Mouse (Mus musculus) heart, adult 2 months (tissue): ENCODE data around the gene Vmn1r208.
"Not testable (repeated sequence)": the region's sequence is repeated elsewhere in the genome, so short reads cannot be mapped to it uniquely, and the experiment has no call there.

ENCODE experiments used
- CTCF ChIP-seq: fragments of 200-600 bp; IDR thresholded peaks from 2 replicates; pipeline ENCODE4 v1.8.1; 2022; ENCODE audit warnings: antibody characterized with exemption, mild to moderate bottlenecking, moderate library complexity
- POLR2A ChIP-seq: fragments of 200-500 bp; IDR thresholded peaks from 2 replicates; pipeline ENCODE4 v1.6.1; 2011; ENCODE audit warnings: mild to moderate bottlenecking, low read depth, low read length, control low read depth; ENCODE audit not compliant: insufficient read depth

- TF ChIP-seq POLR2A, CTCF: not testable (repeated sequence)
These were observed 7.0 kb upstream of the Vmn1r208 start for GRCm38 (mm10) chr13:22784159-22784558.
